ENCODE assay signal across 11 mouse cellular contexts in the genomic region with DNA sequence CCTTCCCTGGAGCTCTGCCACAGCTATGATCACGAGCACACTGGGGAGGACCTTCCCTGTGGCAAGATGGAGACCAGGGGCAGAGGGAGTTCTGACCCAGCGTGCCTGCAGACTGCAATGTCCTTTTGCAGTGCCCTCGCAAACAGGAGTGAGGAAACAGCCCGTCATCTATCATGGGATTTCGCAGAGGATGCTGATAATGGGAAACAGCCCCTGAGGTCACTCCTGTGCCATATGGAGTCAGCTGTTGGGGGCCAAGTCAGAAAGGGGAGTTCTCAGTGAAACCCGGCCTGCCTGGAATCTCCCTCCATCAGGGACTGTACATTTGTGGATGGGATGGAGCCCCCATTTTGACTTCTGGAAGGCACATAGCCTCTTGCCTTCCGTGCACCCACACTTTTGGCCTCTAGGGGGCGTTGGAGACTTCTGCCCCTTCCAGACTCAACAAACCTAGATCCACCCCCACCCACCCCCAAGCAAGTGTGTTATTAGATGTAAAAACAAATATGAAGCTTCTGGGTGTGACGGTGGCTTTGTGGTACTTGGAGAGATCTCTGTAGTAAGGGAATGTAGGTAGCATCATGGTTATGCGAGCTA.
DNase-seq lines count a peak whose midpoint lies in the region; ATAC-seq and TF ChIP-seq lines count a peak whose summit lies in the region.
"Had no signal": no experiment of that assay in that cellular context is flagged by ENCODE, and none has a peak within 500 bp of the region (broad histone marks: within the 10 kb centered on the region; RNA-seq: fewer than 3 reads in every experiment).

No protein-coding gene starts in this region.

- no peaks in the 10 kb centered on the region for H3K36me3 ChIP-seq in kidney, postnatal 0 days (ENCODE audit: insufficient read depth, low read length)
- no peaks in the 10 kb centered on the region for H3K36me3 ChIP-seq in kidney, embryonic 14.5 days (ENCODE audit: control insufficient read depth, insufficient read depth, low read length)
- H3K36me3 ChIP-seq: neural tube, embryonic 13.5 days had no signal

- H3K4me2 ChIP-seq in kidney, postnatal 0 days (ENCODE audit: low read length) = no peak overlapping the region
- H3K4me2 ChIP-seq in kidney, embryonic 14.5 days (replicated peaks; ENCODE audit: low read depth, low read length) = no peak overlapping the region
- H3K4me2 ChIP-seq: neural tube, embryonic 13.5 days had no signal

- no peak overlapping the region for H3K9ac ChIP-seq in kidney, postnatal 0 days (ENCODE audit: low read depth, low read length)
- no peak overlapping the region for H3K9ac ChIP-seq in kidney, embryonic 14.5 days (ENCODE audit: low read depth, low read length)
- H3K9ac ChIP-seq: neural tube, embryonic 13.5 days had no signal

- ATAC-seq in kidney, postnatal 0 days (replicated peaks; ENCODE audit: low FRiP score, low read depth) = no peak; the same call in 1 of the 2 replicates
- ATAC-seq in kidney, embryonic 14.5 days (ENCODE audit: low FRiP score, low TSS enrichment) = no peak

- H3K4me3 ChIP-seq in kidney, postnatal 0 days (replicated peaks; ENCODE audit: low read depth, low read length) = no peak overlapping the region
- no peak overlapping the region for H3K4me3 ChIP-seq in kidney, embryonic 14.5 days (ENCODE audit: low read length)
- H3K4me3 ChIP-seq: erythroblast, embryonic 14.5 days; neural tube, embryonic 13.5 days had no signal

- H3K27me3 ChIP-seq in kidney, postnatal 0 days (ENCODE audit: insufficient read depth, low read length) = no peaks in the 10 kb centered on the region
- H3K27me3 ChIP-seq in kidney, embryonic 14.5 days (ENCODE audit: control insufficient read depth, insufficient read depth, low read length) = no peaks in the 10 kb centered on the region
- H3K27me3 ChIP-seq: neural tube, embryonic 13.5 days had no signal

- H3K9me3 ChIP-seq in kidney, postnatal 0 days (replicated peaks; ENCODE audit: low read length) = no peaks in the 10 kb centered on the region
- no peaks in the 10 kb centered on the region for H3K9me3 ChIP-seq in kidney, embryonic 14.5 days (ENCODE audit: control insufficient read depth, low read length)

- 58% methylated on average over 10 of the region's 10 CpGs for WGBS in kidney, postnatal 0 days
- 59% methylated on average over 10 of the region's 10 CpGs for WGBS in kidney, embryonic 14.5 days

- H3K27ac ChIP-seq in kidney, postnatal 0 days = no peak overlapping the region
- H3K27ac ChIP-seq in kidney, embryonic 14.5 days (ENCODE audit: low read depth, low read length) = no peak overlapping the region
- H3K27ac ChIP-seq: neural tube, embryonic 13.5 days had no signal

- TF ChIP-seq CTCF in kidney, postnatal 0 days (IDR thresholded peaks at IDR 0.05; ENCODE audit: low read depth) = peak; percentile 38

- peak; percentile 40 for DNase-seq in kidney, postnatal 0 days (ENCODE audit: low spot score)
- DNase-seq in thymus, postnatal 4 days = peak; percentile 30
- no peak for DNase-seq in thymus, postnatal 10 days (ENCODE audit: low spot score in 2 of 2)
- peak; percentile 41 for DNase-seq in forelimb bud, embryonic 11.5 days (ENCODE audit: low read depth, low spot score)
- DNase-seq in retina, postnatal 1 day = no peak
- DNase-seq in urinary bladder, postnatal 4 days (ENCODE audit: low spot score in 2 of 2) = no peak
- DNase-seq: cerebellum, adult 2 months; spleen, adult 18-20 months had no signal

- peaks cover 18% of the 10 kb centered on the region for H3K4me1 ChIP-seq in kidney, postnatal 0 days (replicated peaks; ENCODE audit: insufficient read depth, low read length)
- 0 out of 2 replicates have a peak, but pooled peaks cover 8% of the 10 kb centered on the region for H3K4me1 ChIP-seq in kidney, embryonic 14.5 days (ENCODE audit: control insufficient read depth, insufficient read depth, low read length)
- H3K4me1 ChIP-seq: neural tube, embryonic 13.5 days had no signal

Comparison
In these comparisons a context has a peak if more than half of its experiments do, and no peak if none do; other contexts are left out.
1. DNase-seq: peak in kidney, postnatal 0 days (single experiment), thymus, postnatal 4 days (single experiment) and forelimb bud, embryonic 11.5 days (single experiment); none in thymus, postnatal 10 days (0 of 2), retina, postnatal 1 day (single experiment) and urinary bladder, postnatal 4 days (0 of 2).